Comparison of ENCODE assay signal across 10 mouse cellular contexts in the genomic region with DNA sequence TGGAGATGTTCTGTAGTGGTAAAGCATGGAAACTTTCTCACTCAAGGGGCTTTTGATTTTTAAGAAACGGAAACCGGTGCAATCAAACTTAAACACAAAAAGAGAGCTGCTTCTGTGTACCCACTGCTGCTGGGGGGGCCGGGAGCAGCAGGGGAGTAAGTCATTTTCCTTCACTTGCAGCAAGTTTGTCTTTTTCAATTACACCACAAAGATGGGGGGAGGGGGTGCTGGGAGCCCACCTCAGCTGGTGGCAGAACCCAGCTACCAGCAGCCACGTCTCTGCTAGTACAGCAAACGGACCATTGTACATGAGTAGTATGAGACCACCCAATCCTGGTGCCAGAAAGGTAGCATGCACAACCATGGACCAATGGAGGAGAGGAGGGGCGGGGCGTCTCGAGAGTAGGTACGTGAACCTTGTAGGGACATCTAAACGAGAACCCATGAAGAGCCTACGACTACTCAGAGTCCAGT.
DNase-seq lines count a peak whose midpoint lies in the region; ATAC-seq and TF ChIP-seq lines count a peak whose summit lies in the region.
"Had no signal": no experiment of that assay in that cellular context is flagged by ENCODE, and none has a peak within 500 bp of the region (broad histone marks: within the 10 kb centered on the region; RNA-seq: fewer than 3 reads in every experiment).

No protein-coding gene starts in this region.

- no peak overlapping the region for H3K27ac ChIP-seq in kidney, embryonic 14.5 days (ENCODE audit: low read depth, low read length)
- H3K27ac ChIP-seq in ES-E14 (ENCODE audit: insufficient read depth, low read depth, low read length, poor library complexity, severe bottlenecking), result no peak overlapping the region
- H3K27ac ChIP-seq in limb, embryonic 10.5 days, result no peak overlapping the region

- no peaks in the 10 kb centered on the region for H3K36me3 ChIP-seq in kidney, embryonic 14.5 days (ENCODE audit: control insufficient read depth, insufficient read depth, low read length)
- H3K36me3 ChIP-seq in ES-E14 (ENCODE audit: control insufficient read depth, insufficient read depth, low read length, poor library complexity, severe bottlenecking), result no peaks in the 10 kb centered on the region
- H3K36me3 ChIP-seq in limb, embryonic 10.5 days, result no peaks in the 10 kb centered on the region

- H3K4me3 ChIP-seq in kidney, embryonic 14.5 days (ENCODE audit: low read length), result no peak overlapping the region
- peak overlapping the region; percentile 47 to 48 for H3K4me3 ChIP-seq in ES-E14 (ENCODE audit: insufficient read depth in 1 of 2, low read depth in 1 of 2, low read length in 2 of 2, poor library complexity in 1 of 2, severe bottlenecking in 1 of 2)
- peak overlapping the region; percentile 3; the same call in 1 of the 2 replicates for H3K4me3 ChIP-seq in limb, embryonic 10.5 days

- H3K27me3 ChIP-seq in kidney, embryonic 14.5 days (ENCODE audit: control insufficient read depth, insufficient read depth, low read length), result no peaks in the 10 kb centered on the region
- no peaks in the 10 kb centered on the region for H3K27me3 ChIP-seq in limb, embryonic 10.5 days (ENCODE audit: low read depth, poor library complexity, severe bottlenecking)

- 74% methylated on average over 11 of the region's 11 CpGs for WGBS in kidney, embryonic 14.5 days
- WGBS in limb, embryonic 10.5 days, result 66% methylated on average over 11 of the region's 11 CpGs

- no peaks in the 10 kb centered on the region for H3K9me3 ChIP-seq in kidney, embryonic 14.5 days (ENCODE audit: control insufficient read depth, low read length)
- H3K9me3 ChIP-seq in ES-E14 (ENCODE audit: control insufficient read depth, insufficient read depth, low read depth, low read length), result no peaks in the 10 kb centered on the region
- H3K9me3 ChIP-seq in limb, embryonic 10.5 days (replicated peaks), result no peaks in the 10 kb centered on the region

- peak overlapping the region; percentile 21 for H3K4me2 ChIP-seq in kidney, embryonic 14.5 days (replicated peaks; ENCODE audit: low read depth, low read length)

- H3K9ac ChIP-seq in kidney, embryonic 14.5 days (ENCODE audit: low read depth, low read length), result no peak overlapping the region
- H3K9ac ChIP-seq in ES-E14 (ENCODE audit: insufficient read depth, low read depth, low read length, poor library complexity, severe bottlenecking), result peak overlapping the region; percentile 43; the same call in 1 of the 2 replicates

- in situ Hi-C loops in ES-E14 (cut with MboI; ENCODE audit: low sequenced_read_pairs in 2 of 2, unreplicated experiment in 2 of 2), result no loop called here

- no peak for DNase-seq in kidney, adult 11 months
- DNase-seq in ES-E14 (ENCODE audit: low read depth, low spot score), result no peak
- no peak for DNase-seq in limb, embryonic 10.5 days (ENCODE audit: low spot score)
- peak; percentile 40 for DNase-seq in testis, postnatal 10 days (ENCODE audit: low spot score)
- DNase-seq in retina, embryonic 14.5 days (ENCODE audit: low spot score), result no peak
- no peak for DNase-seq in cerebellum, postnatal 25 days
- no peak for DNase-seq in left cerebral cortex, adult 8-10 months (ENCODE audit: low spot score in 2 of 2)
- DNase-seq: adrenal gland, postnatal 25 days; kidney, adult 2 months had no signal

- ATAC-seq in kidney, embryonic 14.5 days (ENCODE audit: low FRiP score, low TSS enrichment), result no peak

- no peaks in the 10 kb centered on the region for H3K4me1 ChIP-seq in kidney, embryonic 14.5 days (ENCODE audit: control insufficient read depth, insufficient read depth, low read length)
- H3K4me1 ChIP-seq in ES-E14 (ENCODE audit: control insufficient read depth in 2 of 2, insufficient read depth in 2 of 2, low read length in 2 of 2, poor library complexity in 1 of 2), result peaks cover 3 to 9% of the 10 kb centered on the region in 2 experiments; a peak in 3 of 4 replicates
- H3K4me1 ChIP-seq in limb, embryonic 10.5 days, result peaks cover 18% of the 10 kb centered on the region

TF ChIP-seq in ES-E14, 5 proteins besides CTCF, POLR2A, EP300 and RAD21:
- TF ChIP-seq CHD2 (IDR thresholded peaks at IDR 0.05; ENCODE audit: low read depth, low read length) (no peak), ZC3H11A (IDR thresholded peaks at IDR 0.05; ENCODE audit: borderline replicate concordance, low read depth, low read length) (no peak), HCFC1 (IDR thresholded peaks at IDR 0.05; ENCODE audit: borderline replicate concordance, insufficient read depth, low read length) (no peak), MAFK (IDR thresholded peaks at IDR 0.05; ENCODE audit: insufficient read depth, low read depth, low read length) (no peak), ZNF384 (IDR thresholded peaks at IDR 0.05; ENCODE audit: low read depth, low read length) (no peak)
